Mouse (Mus musculus) mesoderm, embryonic 11.5 days (tissue): ENCODE results near the gene Gpi1.
A peak's percentile ranks its signal among the peaks of the same experiment; 100 is the strongest.
"Not testable (repeated sequence)": the region's sequence is repeated elsewhere in the genome, so short reads cannot be mapped to it uniquely, and the experiment has no call there.

ENCODE experiments used
- DNase-seq: peaks from one replicate; pipeline ENCODE4 v3.0.0-alpha.2; 2012; ENCODE audit warnings: low read depth, low spot score

Gene Gpi1

GRCm38 (mm10) chr7:34229691-34230111 lies 435 bp downstream of the Gpi1 start:
- peak; percentile 55 for DNase-seq

GRCm38 (mm10) chr7:34229153-34229552 lies 983 bp downstream of the Gpi1 start:
- peak; percentile 10 for DNase-seq

- DNase-seq, result no peak
Observed at GRCm38 (mm10) chr7:34228641-34229040, 1.5 kb downstream of the Gpi1 start.

- DNase-seq, result no peak
Observed at GRCm38 (mm10) chr7:34226846-34227245, 3.3 kb downstream of the Gpi1 start.

GRCm38 (mm10) chr7:34226086-34226485 lies 4.0 kb downstream of the Gpi1 start:
- no peak for DNase-seq

GRCm38 (mm10) chr7:34224308-34224707 lies 5.8 kb downstream of the Gpi1 start:
- DNase-seq, result no peak

- no peak for DNase-seq
Observed at GRCm38 (mm10) chr7:34222340-34222739, 7.8 kb downstream of the Gpi1 start.

- no peak for DNase-seq
Observed at GRCm38 (mm10) chr7:34221594-34222250, 8.4 kb downstream of the Gpi1 start.

- DNase-seq, result no peak
Observed at GRCm38 (mm10) chr7:34218496-34218895, 11.6 kb downstream of the Gpi1 start.

GRCm38 (mm10) chr7:34216474-34216873 lies 13.7 kb downstream of the Gpi1 start:
- DNase-seq, result no peak

GRCm38 (mm10) chr7:34215481-34215880 lies 14.7 kb downstream of the Gpi1 start:
- DNase-seq, result no peak

GRCm38 (mm10) chr7:34214644-34215043 lies 15.5 kb downstream of the Gpi1 start:
- no peak for DNase-seq

GRCm38 (mm10) chr7:34213281-34213680 lies 16.9 kb downstream of the Gpi1 start:
- no peak for DNase-seq

- no peak for DNase-seq
Observed at GRCm38 (mm10) chr7:34208027-34208745, 21.9 kb downstream of the Gpi1 start.

- no peak for DNase-seq
Observed at GRCm38 (mm10) chr7:34206331-34206730, 23.8 kb downstream of the Gpi1 start.

GRCm38 (mm10) chr7:34202147-34202546 lies 28.0 kb downstream of the Gpi1 start:
- not testable (repeated sequence) for DNase-seq

- DNase-seq, result no peak
Observed at GRCm38 (mm10) chr7:34200829-34201228, 29.3 kb downstream of the Gpi1 start.

- peak; percentile 54 for DNase-seq
Observed at GRCm38 (mm10) chr7:34198346-34198745, 31.8 kb downstream of the Gpi1 start.

GRCm38 (mm10) chr7:34196132-34197128 lies 33.7 kb downstream of the Gpi1 start, which contains the start of gene Pdcd2l:
Pdcd2l (minus strand) TSS chr7:34196661.
- peak; percentile 94 for DNase-seq

GRCm38 (mm10) chr7:34195632-34196031 lies 34.5 kb downstream of the Gpi1 start:
- DNase-seq, result peak; percentile 9

- no peak for DNase-seq
Observed at GRCm38 (mm10) chr7:34192825-34193224, 37.3 kb downstream of the Gpi1 start.
